Mouse (Mus musculus): Measurements from ENCODE around the gene Gatad2b. TPM values are rescaled to one million over a fixed set of nuclear protein-coding genes. Genes with fewer than 3 reads are reported as not detected.

Gene Gatad2b
- polyA plus RNA-seq, 1 experiment from 2014 or later: 17.2 TPM

DNA sequence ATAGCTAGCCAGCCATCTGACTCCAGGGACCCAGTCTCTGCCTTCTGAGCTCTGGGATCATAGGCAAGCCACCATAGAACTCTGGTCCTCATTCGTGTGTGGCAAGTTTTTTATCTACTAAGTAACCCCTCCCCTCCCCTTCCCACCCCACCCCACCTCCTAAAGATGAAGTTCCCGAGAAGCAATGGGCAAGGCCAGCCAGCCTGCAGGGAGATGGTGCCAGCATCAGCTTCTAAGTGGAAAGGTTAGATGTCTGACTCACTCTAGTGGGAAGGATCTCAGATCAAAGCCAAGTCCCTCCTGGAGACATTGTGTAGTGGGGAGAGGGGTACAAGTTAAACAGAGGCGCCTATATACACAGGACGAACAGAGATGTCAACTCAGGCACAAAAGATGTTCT is 98.0 kb downstream of the Gatad2b start:
- no peak for ATAC-seq (ENCODE audit: low FRiP score)
- Histone ChIP-seq H3K27me3 (0 out of 2 replicates have a peak, but pooled peaks cover 9% of the 10 kb centered on the region), H3K4me3 (replicated peaks) (no peak overlapping the region), H3K9ac (no peak overlapping the region), H3K4me1 (peaks cover 30% of the 10 kb centered on the region), H3K4me2 (no peak overlapping the region), H3K36me3 (replicated peaks) (peaks cover 58% of the 10 kb centered on the region), H3K9me3 (no peaks in the 10 kb centered on the region), H3K27ac (no peak overlapping the region)
- 83% methylated on average over 4 of the region's 4 CpGs for WGBS

GRCm38 (mm10) chr3:90391941-90392340 is 99.0 kb downstream of the Gatad2b start:
- ATAC-seq (ENCODE audit: low FRiP score): no peak
- 83% methylated on average over 8 of the region's 8 CpGs for WGBS
- Histone ChIP-seq H3K9me3 (no peaks in the 10 kb centered on the region), H3K4me3 (replicated peaks) (no peak overlapping the region), H3K27ac (no peak overlapping the region), H3K4me2 (no peak overlapping the region), H3K9ac (no peak overlapping the region), H3K4me1 (peaks cover 30% of the 10 kb centered on the region), H3K36me3 (replicated peaks) (peaks cover 63% of the 10 kb centered on the region), H3K27me3 (0 out of 2 replicates have a peak, but pooled peaks cover 9% of the 10 kb centered on the region)

DNA sequence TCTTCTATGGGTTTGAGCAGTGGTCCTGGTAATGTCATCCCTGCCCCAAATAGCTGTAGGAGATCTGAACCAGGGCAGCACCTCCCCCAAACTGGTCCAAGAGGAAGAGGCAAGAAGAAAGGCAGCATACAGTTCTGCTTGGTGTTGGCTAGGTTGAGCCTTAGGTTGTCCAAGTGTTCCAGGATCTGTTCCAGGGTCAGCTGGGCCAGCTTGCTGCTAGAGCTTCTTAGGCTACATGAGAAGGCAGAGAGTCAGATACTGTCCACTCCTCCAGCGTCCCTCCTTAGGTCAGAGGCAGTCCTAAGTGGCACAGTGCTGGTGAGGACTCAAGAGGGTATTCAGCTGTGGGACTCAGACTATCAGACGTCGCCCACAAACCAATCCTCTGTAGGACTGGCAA is 99.7 kb downstream of the Gatad2b start:
- Histone ChIP-seq H3K27me3 (0 out of 2 replicates have a peak, but pooled peaks cover 9% of the 10 kb centered on the region), H3K4me1 (peaks cover 28% of the 10 kb centered on the region), H3K4me2 (no peak overlapping the region), H3K36me3 (replicated peaks) (peaks cover 70% of the 10 kb centered on the region), H3K27ac (no peak overlapping the region), H3K9me3 (no peaks in the 10 kb centered on the region), H3K9ac (no peak overlapping the region), H3K4me3 (replicated peaks) (no peak overlapping the region)
- WGBS: 91% methylated on average over 3 of the region's 3 CpGs
- no peak for ATAC-seq (ENCODE audit: low FRiP score)

DNA sequence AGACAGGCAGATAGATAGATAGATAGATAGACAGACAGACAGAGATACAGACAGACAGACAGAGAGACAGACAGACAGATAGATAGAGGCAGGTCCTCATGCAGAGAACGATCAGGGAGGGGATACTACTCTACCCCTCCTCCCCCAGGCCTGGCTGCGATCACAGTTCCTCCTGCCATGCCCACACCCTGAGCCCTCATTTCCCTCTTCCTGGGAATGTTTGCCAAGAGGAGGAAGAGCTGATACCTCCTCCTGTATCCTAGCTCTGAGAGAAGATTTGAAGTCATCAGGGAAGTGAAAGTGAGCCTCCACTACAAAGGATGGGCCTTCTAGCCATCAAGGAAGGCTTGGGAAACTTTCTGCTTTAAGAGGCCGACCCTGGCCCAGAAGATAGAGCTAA is 102.7 kb downstream of the Gatad2b start:
- no peaks in the 10 kb centered on the region for H3K9me3 ChIP-seq
- no peak for ATAC-seq (ENCODE audit: low FRiP score)
- H3K4me1 ChIP-seq: peaks cover under 1% of the 10 kb centered on the region; the same call in 1 of the 2 replicates
- no peak overlapping the region for H3K4me3 ChIP-seq (replicated peaks)
- H3K27ac ChIP-seq: no peak overlapping the region
- H3K9ac ChIP-seq: no peak overlapping the region
- WGBS: 97% methylated on average over 3 of the region's 3 CpGs
- 0 out of 2 replicates have a peak, but pooled peaks cover 3% of the 10 kb centered on the region for H3K27me3 ChIP-seq
- H3K4me2 ChIP-seq: no peak overlapping the region
- H3K36me3 ChIP-seq (replicated peaks): peaks cover 94% of the 10 kb centered on the region

- Histone ChIP-seq H3K27me3 (no peaks in the 10 kb centered on the region), H3K9me3 (no peaks in the 10 kb centered on the region), H3K4me2 (no peak overlapping the region), H3K4me1 (no peaks in the 10 kb centered on the region), H3K9ac (no peak overlapping the region), H3K36me3 (replicated peaks) (peaks cover 95% of the 10 kb centered on the region), H3K4me3 (replicated peaks) (no peak overlapping the region), H3K27ac (no peak overlapping the region)
- ATAC-seq (ENCODE audit: low FRiP score): no peak
- 80% methylated on average over 4 of the region's 4 CpGs for WGBS
Observed at GRCm38 (mm10) chr3:90400993-90401392, 108.0 kb downstream of the Gatad2b start.

- WGBS: 86% methylated on average over 3 of the region's 3 CpGs
- no peaks in the 10 kb centered on the region for H3K9me3 ChIP-seq
- no peak for ATAC-seq (ENCODE audit: low FRiP score)
Observed at GRCm38 (mm10) chr3:90404121-90404520, 111.1 kb downstream of the Gatad2b start.

DNA sequence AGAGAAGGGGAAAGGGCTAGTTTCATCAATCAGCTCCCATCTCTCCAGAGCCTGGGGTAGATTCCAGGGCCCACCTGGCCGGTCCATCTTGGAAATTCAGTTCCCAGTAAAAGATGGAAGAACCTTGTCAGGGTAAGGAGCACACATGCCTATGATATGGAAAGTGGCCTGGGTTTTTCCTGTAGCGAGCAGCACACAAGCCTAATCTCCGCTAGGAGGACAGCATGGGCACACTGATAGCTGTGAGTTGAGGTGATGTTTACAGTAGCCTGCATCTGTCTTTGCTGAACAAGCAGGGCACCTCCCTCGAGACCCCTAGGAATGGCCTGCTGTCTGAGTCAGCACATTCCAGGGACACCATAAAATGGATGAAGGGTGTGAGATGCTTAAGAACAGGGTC is 111.6 kb downstream of the Gatad2b start:
- Histone ChIP-seq H3K9me3 (no peaks in the 10 kb centered on the region), H3K27ac (no peak overlapping the region), H3K4me3 (replicated peaks) (no peak overlapping the region), H3K27me3 (no peaks in the 10 kb centered on the region), H3K4me1 (no peaks in the 10 kb centered on the region), H3K4me2 (no peak overlapping the region), H3K9ac (no peak overlapping the region), H3K36me3 (replicated peaks) (peaks cover 100% of the 10 kb centered on the region)
- ATAC-seq (ENCODE audit: low FRiP score): no peak
- 92% methylated on average over 4 of the region's 4 CpGs for WGBS

More at GRCm38 (mm10) chr3:90404121-90404520, 111.1 kb downstream of the Gatad2b start:
- no peaks in the 10 kb centered on the region for H3K27me3 ChIP-seq
- peaks cover 100% of the 10 kb centered on the region for H3K36me3 ChIP-seq (replicated peaks)
- no peak overlapping the region for H3K4me2 ChIP-seq
- no peak overlapping the region for H3K27ac ChIP-seq
- H3K9ac ChIP-seq: no peak overlapping the region
- H3K4me3 ChIP-seq (replicated peaks): no peak overlapping the region
- no peaks in the 10 kb centered on the region for H3K4me1 ChIP-seq

- 97% methylated on average over 5 of the region's 5 CpGs for WGBS
- H3K4me2 ChIP-seq: no peak overlapping the region
- no peak overlapping the region for H3K4me3 ChIP-seq (replicated peaks)
- ATAC-seq (ENCODE audit: low FRiP score): no peak
- peaks cover 98% of the 10 kb centered on the region for H3K36me3 ChIP-seq (replicated peaks)
- no peak overlapping the region for H3K9ac ChIP-seq
- no peaks in the 10 kb centered on the region for H3K27me3 ChIP-seq
- H3K9me3 ChIP-seq: no peaks in the 10 kb centered on the region
- no peak overlapping the region for H3K27ac ChIP-seq
- H3K4me1 ChIP-seq: no peaks in the 10 kb centered on the region
Observed at GRCm38 (mm10) chr3:90406414-90406813, 113.4 kb downstream of the Gatad2b start.

DNA sequence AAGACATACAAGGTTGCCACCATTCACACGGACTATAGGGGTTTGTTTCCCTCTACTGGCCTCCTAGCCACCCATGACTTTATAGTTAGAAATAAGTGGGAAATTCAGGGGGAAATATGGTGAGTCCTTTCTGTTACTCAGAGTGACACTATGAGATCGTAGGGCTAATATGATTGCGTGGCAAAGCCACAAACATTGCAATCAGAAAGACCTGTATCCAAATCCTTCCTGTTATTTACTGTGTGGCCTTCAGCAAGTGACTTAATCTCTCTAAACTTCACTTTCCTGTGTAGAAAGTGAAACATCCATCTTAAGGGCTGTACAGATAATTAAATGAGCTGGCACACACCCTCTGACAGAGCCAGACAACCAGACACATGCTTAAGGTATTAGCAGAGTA is 115.7 kb downstream of the Gatad2b start:
- no peak for ATAC-seq (ENCODE audit: low FRiP score)
- WGBS: 92% methylated on average over 3 of the region's 3 CpGs

DNA sequence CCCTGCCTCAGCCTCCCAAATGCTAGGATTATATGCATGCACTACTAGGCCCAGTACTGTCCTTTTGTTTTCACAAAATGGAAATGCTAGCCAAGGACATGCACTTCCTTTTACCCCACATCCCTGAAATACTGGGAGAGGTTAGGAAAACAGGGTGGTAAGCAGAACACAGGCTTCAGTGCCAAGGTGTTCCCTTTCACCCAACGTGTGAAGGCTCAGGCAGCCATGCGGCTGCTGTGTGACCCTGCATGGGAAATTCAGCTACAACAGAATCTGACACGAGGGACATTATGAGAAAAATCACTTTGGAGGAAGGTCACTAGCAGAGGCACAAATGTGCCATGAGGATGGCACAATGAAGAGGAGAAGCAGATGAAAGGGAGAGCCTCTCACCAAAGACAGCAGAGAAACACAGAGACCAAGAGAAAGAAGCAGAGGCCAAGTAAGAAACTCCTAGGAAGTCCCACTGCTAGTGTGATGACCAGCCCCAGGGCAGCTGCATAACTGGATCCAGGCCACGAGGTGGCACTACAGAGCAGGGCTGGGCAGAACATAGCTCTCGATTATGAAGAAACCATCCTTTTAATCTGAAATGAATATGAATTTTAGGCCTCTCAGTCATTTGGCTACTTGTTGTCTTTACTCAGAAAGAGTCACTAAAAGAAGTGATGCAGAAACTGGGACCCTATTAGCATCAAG is 119.5 kb downstream of the Gatad2b start:
- Histone ChIP-seq H3K9me3 (no peaks in the 10 kb centered on the region), H3K4me3 (replicated peaks) (no peak overlapping the region), H3K4me1 (no peaks in the 10 kb centered on the region), H3K36me3 (replicated peaks) (peaks cover 91% of the 10 kb centered on the region), H3K4me2 (no peak overlapping the region), H3K27ac (no peak overlapping the region), H3K9ac (no peak overlapping the region), H3K27me3 (no peaks in the 10 kb centered on the region)
- WGBS: 57% methylated on average over 5 of the region's 5 CpGs
- ATAC-seq (ENCODE audit: low FRiP score): no peak

More for the DNA sequence above, 115.7 kb downstream of the Gatad2b start:
- Histone ChIP-seq H3K4me2 (no peak overlapping the region), H3K9me3 (no peaks in the 10 kb centered on the region), H3K36me3 (replicated peaks) (peaks cover 97% of the 10 kb centered on the region), H3K4me1 (no peaks in the 10 kb centered on the region), H3K27ac (no peak overlapping the region), H3K27me3 (no peaks in the 10 kb centered on the region), H3K9ac (no peak overlapping the region), H3K4me3 (replicated peaks) (no peak overlapping the region)

DNA sequence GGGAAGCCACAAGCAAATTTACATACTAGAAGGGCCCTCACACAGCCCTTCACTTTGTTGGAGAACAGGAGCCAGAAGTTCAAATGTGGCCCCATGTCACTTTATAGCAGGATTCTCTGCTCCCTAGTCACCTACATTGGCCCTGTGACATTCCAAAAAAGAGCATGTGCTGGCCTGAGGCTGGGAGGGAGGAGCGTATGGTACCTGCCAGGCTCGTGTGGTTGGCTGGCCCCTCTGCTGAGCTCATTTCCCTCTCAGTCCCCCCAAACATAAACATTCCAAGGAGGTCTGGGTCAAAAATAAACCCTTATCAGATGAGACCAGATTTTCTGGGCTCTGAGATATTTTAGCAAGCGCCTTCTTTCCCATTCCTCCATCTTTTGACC is 120.0 kb downstream of the Gatad2b start:
- Histone ChIP-seq H3K4me3 (replicated peaks) (no peak overlapping the region), H3K36me3 (replicated peaks) (peaks cover 91% of the 10 kb centered on the region), H3K4me2 (no peak overlapping the region), H3K27me3 (no peaks in the 10 kb centered on the region), H3K9me3 (no peaks in the 10 kb centered on the region), H3K9ac (no peak overlapping the region), H3K4me1 (no peaks in the 10 kb centered on the region), H3K27ac (no peak overlapping the region)
- ATAC-seq (ENCODE audit: low FRiP score): no peak
- 80% methylated on average over 3 of the region's 3 CpGs for WGBS
